Mouse (Mus musculus) stomach, postnatal 0 days (tissue): ENCODE data around the gene Ripply2. TPM values are rescaled to one million over a fixed set of nuclear protein-coding genes. Genes with fewer than 3 reads are reported as not detected.

Experiments used
- ATAC-seq: fragments of 200-750 bp; cut with Nextera tagmentation; 2 replicates; pipeline ENCODE4 v1.8.0; 2017; ENCODE audit not compliant: low FRiP score, low TSS enrichment
- DNase-seq: peaks from one replicate; pipeline ENCODE4 v3.0.0-alpha.2; 2016; ENCODE audit warnings: low spot score
- H3K27ac ChIP-seq: fragments of 300-500 bp; sonication (generic); replicated peaks from 2 replicates; pipeline ENCODE4 v1.5.1; 2014; ENCODE audit warnings: mild to moderate bottlenecking, control low read depth
- H3K27me3 ChIP-seq: fragments of 300-500 bp; sonication (generic); 2 replicates; pipeline ENCODE4 v1.6.1; 2014; ENCODE audit warnings: low read length; ENCODE audit not compliant: control insufficient read depth, insufficient read depth
- H3K36me3 ChIP-seq: fragments of 300-500 bp; sonication (generic); 2 replicates; pipeline ENCODE4 v1.6.1; 2014; ENCODE audit warnings: low read length, mixed read lengths; ENCODE audit not compliant: control insufficient read depth, insufficient read depth
- H3K4me1 ChIP-seq: fragments of 300-500 bp; sonication (generic); replicated peaks from 2 replicates; pipeline ENCODE4 v1.6.1; 2014; ENCODE audit warnings: antibody characterized with exemption; ENCODE audit not compliant: control insufficient read depth, insufficient read depth
- H3K4me2 ChIP-seq: fragments of 300-500 bp; sonication (generic); replicated peaks from 2 replicates; pipeline ENCODE4 v1.6.1; 2014; ENCODE audit warnings: low read depth, mild to moderate bottlenecking, control low read depth, moderate library complexity
- H3K4me3 ChIP-seq: fragments of 300-500 bp; sonication (generic); 2 replicates; pipeline ENCODE4 v1.5.1; 2014; ENCODE audit warnings: low read depth, low read length, control low read depth
- H3K9ac ChIP-seq: fragments of 300-500 bp; sonication (generic); 2 replicates; pipeline ENCODE4 v1.6.1; 2014; ENCODE audit warnings: mild to moderate bottlenecking, low read length, control low read depth, mixed read lengths
- H3K9me3 ChIP-seq: fragments of 300-500 bp; sonication (generic); 2 replicates; pipeline ENCODE4 v1.6.1; 2016; ENCODE audit warnings: low read length; ENCODE audit not compliant: control insufficient read depth
- CTCF ChIP-seq: IDR thresholded peaks from 2 replicates; pipeline ENCODE4 v1.5.1; 2016; ENCODE audit warnings: antibody characterized with exemption, low read depth, mild to moderate bottlenecking, moderate library complexity
- EP300 ChIP-seq: optimal IDR thresholded peaks from 2 replicates; pipeline ENCODE3; 2016; ENCODE audit warnings: antibody characterized with exemption
- WGBS: fragments of 180-500 bp; shearing (Covaris S2); extraction: QIAGEN DNeasy Blood & Tissue Kit; methylation state at CpG from one replicate; pipeline ENCODE4 v1.1.7; 2014; 5-methylcytosine and 5-hydroxymethylcytosine counted together
- polyA plus RNA-seq: library from polyadenylated mRNA; unstranded; fragments of >200 nt; fragmentation: Nextera tagmentation; extraction: Ambion mirVana; gene quantifications from 2 replicates; pipeline ENCODE4 v1.2.1, GENCODE M21; 2015

Ripply2 gene
- polyA plus RNA-seq, 1 experiment from 2014 or later, result 0.27 TPM

- TF ChIP-seq EP300, result no peak
- TF ChIP-seq CTCF, result no peak
- ATAC-seq, result no peak
- 56% methylated on average over 2 of the region's 2 CpGs for WGBS
- no peaks in the 10 kb centered on the region for H3K36me3 ChIP-seq
- no peak overlapping the region for H3K9ac ChIP-seq
- H3K4me3 ChIP-seq, result no peak overlapping the region
- H3K9me3 ChIP-seq, result no peaks in the 10 kb centered on the region
- H3K4me2 ChIP-seq, result no peak overlapping the region
- no peak overlapping the region for H3K27ac ChIP-seq
- no peaks in the 10 kb centered on the region for H3K4me1 ChIP-seq
- H3K27me3 ChIP-seq, result no peaks in the 10 kb centered on the region
- DNase-seq, result no peak
These were observed 19.7 kb downstream of the Ripply2 start for GRCm38 (mm10) chr9:87034831-87035580.

GRCm38 (mm10) chr9:87049425-87049824, 34.1 kb downstream of the Ripply2 start:
- no peak overlapping the region for H3K9ac ChIP-seq
- H3K4me3 ChIP-seq, result no peak overlapping the region
- H3K27ac ChIP-seq, result no peak overlapping the region
- TF ChIP-seq EP300 (no peak), CTCF (no peak)
- ATAC-seq (no peak), DNase-seq (no peak)
- 63% methylated on average over 4 of the region's 4 CpGs for WGBS
- H3K27me3 ChIP-seq, result no peaks in the 10 kb centered on the region
- H3K4me2 ChIP-seq, result no peak overlapping the region
- no peaks in the 10 kb centered on the region for H3K9me3 ChIP-seq
- no peaks in the 10 kb centered on the region for H3K4me1 ChIP-seq
- no peaks in the 10 kb centered on the region for H3K36me3 ChIP-seq

- Histone ChIP-seq H3K27ac (no peak overlapping the region), H3K9me3 (no peaks in the 10 kb centered on the region), H3K36me3 (no peaks in the 10 kb centered on the region; the same call in 1 of the 2 replicates), H3K4me3 (no peak overlapping the region), H3K27me3 (no peaks in the 10 kb centered on the region), H3K4me2 (no peak overlapping the region), H3K4me1 (no peaks in the 10 kb centered on the region), H3K9ac (no peak overlapping the region)
- no peak for TF ChIP-seq EP300
- no peak for TF ChIP-seq CTCF
- no peak for ATAC-seq
- 94% methylated on average over 11 of the region's 11 CpGs for WGBS
- DNase-seq, result no peak
These were observed 40.4 kb downstream of the Ripply2 start for GRCm38 (mm10) chr9:87055547-87056235.

GRCm38 (mm10) chr9:87062337-87062736, 47.0 kb downstream of the Ripply2 start:
- H3K4me3 ChIP-seq, result no peak overlapping the region
- no peak overlapping the region for H3K4me2 ChIP-seq
- no peak for ATAC-seq
- H3K27me3 ChIP-seq, result no peaks in the 10 kb centered on the region
- TF ChIP-seq EP300 (no peak), CTCF (no peak)
- no peaks in the 10 kb centered on the region for H3K9me3 ChIP-seq
- no peak for DNase-seq
- H3K27ac ChIP-seq, result no peak overlapping the region
- WGBS, result 80% methylated on average over 5 of the region's 5 CpGs
- H3K9ac ChIP-seq, result no peak overlapping the region
- no peaks in the 10 kb centered on the region; the same call in 1 of the 2 replicates for H3K36me3 ChIP-seq
- H3K4me1 ChIP-seq, result no peaks in the 10 kb centered on the region

GRCm38 (mm10) chr9:87068160-87068559, 52.8 kb downstream of the Ripply2 start:
- H3K9me3 ChIP-seq, result no peaks in the 10 kb centered on the region
- 63% methylated on average over 1 of the region's 1 CpGs for WGBS
- ATAC-seq (no peak), DNase-seq (no peak)
- H3K27me3 ChIP-seq, result no peaks in the 10 kb centered on the region
- peaks cover 16% of the 10 kb centered on the region for H3K36me3 ChIP-seq
- H3K4me3 ChIP-seq, result no peak overlapping the region
- H3K27ac ChIP-seq, result no peak overlapping the region
- H3K9ac ChIP-seq, result no peak overlapping the region
- H3K4me1 ChIP-seq, result no peaks in the 10 kb centered on the region
- H3K4me2 ChIP-seq, result no peak overlapping the region
- TF ChIP-seq EP300 (no peak), CTCF (no peak)

Other genes with a start within 250 kb of the Ripply2 start
- gene Snap91, start 134.9 kb upstream of the Ripply2 start, polyA plus RNA-seq, result 2.4 and 3.0 TPM in 2 replicates
- gene Cyb5r4, start 6.5 kb downstream of the Ripply2 start, polyA plus RNA-seq, result 38.6 and 40.3 TPM in 2 replicates
- 0.18 and 0.34 TPM in 2 replicates for gene Mrap2, start 128.8 kb downstream of the Ripply2 start, polyA plus RNA-seq
- 1.6 and 1.8 TPM in 2 replicates for gene Cep162, start 240.0 kb downstream of the Ripply2 start, polyA plus RNA-seq